Mouse (Mus musculus) ovary, postnatal 10 days (tissue): ENCODE results near the gene Dmd.

Experiments
- DNase-seq: peaks from one replicate; pipeline ENCODE4 v3.0.0; 2022; ENCODE audit warnings: low spot score

The Dmd gene

DNA sequence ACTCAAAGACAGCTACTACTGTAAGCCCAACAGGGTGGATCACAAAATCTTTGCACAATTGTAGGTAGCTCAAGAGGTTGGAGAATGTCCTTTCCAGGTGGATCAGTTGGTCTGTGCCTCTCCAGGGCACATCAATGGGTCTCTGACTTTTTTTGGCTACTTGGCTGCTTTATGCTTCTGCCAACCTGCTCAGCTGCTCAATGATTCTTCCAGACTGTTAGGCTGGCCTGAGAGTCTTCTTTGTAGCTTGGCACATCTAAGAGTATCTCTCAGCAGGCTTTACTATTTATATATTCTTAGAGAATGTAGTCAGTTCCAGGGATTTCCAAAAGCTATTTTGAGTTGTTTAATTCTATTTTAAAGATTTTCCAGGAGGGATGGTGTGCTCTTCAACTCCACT lies 1416.3 kb downstream of the Dmd start:
- no peak for DNase-seq

DNA sequence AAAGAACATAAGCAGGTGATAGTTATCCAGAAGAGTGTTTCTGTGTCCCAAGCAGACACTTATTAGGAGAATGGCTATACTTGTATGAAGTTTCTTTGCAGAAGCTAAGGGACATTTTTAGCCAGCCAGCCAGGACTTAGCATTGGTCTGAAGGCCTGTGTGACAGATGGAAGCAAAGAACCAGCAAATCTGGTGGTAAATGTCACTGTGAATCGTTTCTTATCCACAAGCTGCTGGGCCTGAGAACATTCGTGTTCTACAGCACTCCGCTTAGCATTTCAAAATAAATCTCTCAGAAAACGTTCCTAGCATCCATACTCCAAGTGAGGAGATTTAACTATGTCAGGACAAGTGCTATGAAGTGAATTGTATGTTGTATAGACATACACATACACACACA lies 1486.9 kb downstream of the Dmd start:
- no peak for DNase-seq

DNA sequence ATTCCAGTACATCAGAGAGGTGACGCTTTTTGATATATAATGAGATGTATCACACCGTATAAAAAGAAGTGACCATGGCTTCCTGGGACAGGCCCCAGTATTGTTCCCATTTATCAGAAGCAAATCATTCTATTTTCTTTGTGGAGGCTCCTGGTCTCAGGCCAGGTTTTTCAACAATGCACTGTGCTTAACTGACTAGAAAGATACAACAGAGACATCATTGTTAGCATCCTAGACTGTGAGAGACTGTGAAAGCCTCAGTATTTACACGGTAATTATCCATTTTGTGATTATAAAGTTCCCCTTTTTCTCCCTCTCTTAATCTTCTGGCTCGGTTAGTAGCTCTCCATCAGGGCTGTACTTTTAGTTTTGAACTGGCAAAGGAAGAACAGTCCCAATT lies 1487.9 kb downstream of the Dmd start:
- no peak for DNase-seq

GRCm38 (mm10) chrX:84442996-84443395 lies 1494.3 kb downstream of the Dmd start:
- DNase-seq, result no peak

DNA sequence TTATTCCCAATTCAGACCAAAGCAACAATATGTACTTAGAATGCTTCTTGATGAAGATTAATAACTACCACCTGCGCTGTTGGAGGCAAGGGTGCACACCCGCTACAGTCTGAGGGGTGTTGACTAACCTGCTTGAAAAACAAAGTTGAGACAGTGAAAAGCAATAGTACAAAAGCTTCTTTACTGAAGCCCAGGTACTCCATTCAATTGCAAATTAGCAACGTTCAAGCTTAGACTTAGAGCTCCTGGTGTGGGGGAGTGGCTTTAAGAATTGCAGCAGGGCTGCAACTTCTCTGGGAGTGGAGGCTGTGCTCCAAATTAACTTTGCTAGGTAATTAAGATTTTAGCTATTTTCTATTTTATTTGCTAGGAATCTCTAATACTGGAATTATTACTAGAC lies 1495.3 kb downstream of the Dmd start:
- DNase-seq, result no peak

DNA sequence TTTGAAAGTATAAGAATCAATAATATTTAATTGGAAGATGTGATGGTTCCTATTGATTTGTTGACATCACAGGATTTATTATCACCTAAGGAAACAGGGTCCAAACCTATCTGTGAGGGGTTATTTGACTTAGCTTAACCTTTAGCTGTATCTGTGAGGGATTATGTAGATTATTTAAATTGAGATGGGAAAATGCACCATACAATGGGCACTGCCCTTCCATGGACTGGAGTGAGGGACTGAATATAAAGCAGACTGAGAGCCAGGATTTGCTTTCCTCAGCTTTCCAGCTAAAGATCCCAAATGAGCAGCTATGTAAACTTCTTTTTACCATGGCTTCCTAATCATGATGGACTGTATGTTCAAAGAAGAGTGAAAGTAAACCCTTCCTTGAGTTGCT lies 1496.0 kb downstream of the Dmd start:
- no peak for DNase-seq

DNA sequence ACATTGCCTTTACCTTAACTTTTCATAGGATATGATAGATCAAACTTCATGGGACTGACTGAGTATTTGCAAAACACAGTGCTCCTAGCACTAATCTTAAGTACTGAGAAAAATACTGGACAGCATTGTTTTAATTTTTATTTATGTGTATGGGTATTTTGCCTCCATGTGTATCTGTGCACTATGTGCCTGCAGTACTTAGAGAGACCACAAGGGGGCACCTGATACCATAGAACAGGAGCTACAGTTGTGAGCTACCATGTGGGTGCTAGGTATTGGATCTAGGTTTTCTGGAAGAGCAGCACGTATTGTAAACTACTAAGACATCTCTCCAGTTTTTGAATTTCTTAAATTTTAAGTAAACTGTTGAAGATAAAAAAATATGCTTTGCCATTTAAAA lies 1505.8 kb downstream of the Dmd start:
- no peak for DNase-seq

DNA sequence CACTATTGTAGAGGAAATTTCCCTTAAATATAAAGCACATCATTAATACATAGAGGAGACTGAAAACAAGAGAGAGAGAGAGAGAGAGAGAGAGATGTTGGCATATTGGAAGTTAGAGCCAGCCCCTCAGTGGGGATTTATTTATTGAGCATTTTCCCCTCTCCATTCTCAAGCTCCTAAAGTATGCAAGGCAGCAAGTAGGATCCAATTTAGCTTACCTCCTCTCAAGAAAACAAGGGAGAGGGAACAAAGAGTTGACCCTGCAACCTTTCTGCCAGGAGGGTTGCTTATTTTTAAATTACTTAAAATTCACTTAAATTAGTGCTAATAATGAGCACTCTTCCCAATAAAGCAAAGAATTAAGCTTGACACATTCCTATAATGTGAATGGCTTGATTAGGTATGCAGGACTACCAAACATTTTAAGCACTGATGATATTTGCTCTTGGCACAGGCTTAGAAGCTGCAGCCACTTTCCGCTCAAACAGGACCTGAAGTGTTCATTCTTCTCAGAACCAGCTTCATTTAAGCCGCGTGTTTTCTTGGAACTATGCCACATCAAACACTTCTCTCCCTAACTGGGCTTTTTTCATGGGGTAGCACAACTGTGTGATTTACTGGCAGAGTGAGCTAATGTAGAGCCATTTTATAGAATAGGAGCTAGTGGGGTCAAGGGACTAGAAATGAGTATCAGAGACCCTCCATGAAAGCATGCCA lies 1566.1 kb downstream of the Dmd start:
- no peak for DNase-seq

GRCm38 (mm10) chrX:84551995-84552394 lies 1603.3 kb downstream of the Dmd start:
- DNase-seq, result no peak

- DNase-seq, result no peak
Measured at GRCm38 (mm10) chrX:84553441-84553840, 1604.8 kb downstream of the Dmd start.

- no peak for DNase-seq
Measured at GRCm38 (mm10) chrX:84598476-84598875, 1649.8 kb downstream of the Dmd start.

DNA sequence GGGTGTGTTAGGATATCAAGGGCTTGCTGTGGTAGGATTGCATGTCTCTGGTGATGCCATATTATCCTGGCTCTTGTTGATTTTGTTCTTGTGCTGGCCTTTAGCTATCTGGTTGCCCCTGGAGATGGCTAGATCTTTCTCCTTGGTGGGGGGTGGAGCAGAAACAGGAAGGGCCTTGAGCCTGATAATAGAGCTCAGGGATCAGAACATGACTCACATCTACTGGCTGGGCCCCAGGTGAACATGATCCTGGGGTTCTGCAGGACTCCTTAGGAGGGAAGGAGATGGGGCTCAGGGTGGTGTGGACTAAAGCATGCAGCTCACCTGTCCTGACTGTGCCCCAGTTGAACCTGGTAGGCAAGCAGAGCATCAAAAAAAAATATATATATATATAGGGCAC lies 1691.8 kb downstream of the Dmd start:
- no peak for DNase-seq

DNA sequence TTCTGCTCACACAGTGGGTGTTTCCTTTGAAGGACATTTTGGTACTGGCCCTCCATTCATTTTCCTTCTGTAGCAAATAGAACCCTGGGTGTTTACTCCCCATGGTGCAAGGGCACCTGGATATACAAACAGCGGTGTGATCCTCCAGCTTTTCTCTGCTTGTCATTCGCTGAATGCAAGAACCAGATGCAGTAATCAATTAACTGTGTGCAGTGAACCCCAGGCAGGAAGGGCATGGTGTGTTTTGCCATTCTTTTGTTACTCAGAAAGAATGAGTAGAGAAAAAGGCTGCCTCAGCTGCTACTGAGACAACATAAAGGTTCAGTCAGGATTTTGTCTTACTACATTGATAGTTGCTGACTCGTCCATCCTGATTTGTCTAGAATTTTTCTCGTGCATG lies 1799.0 kb downstream of the Dmd start:
- DNase-seq, result no peak

DNA sequence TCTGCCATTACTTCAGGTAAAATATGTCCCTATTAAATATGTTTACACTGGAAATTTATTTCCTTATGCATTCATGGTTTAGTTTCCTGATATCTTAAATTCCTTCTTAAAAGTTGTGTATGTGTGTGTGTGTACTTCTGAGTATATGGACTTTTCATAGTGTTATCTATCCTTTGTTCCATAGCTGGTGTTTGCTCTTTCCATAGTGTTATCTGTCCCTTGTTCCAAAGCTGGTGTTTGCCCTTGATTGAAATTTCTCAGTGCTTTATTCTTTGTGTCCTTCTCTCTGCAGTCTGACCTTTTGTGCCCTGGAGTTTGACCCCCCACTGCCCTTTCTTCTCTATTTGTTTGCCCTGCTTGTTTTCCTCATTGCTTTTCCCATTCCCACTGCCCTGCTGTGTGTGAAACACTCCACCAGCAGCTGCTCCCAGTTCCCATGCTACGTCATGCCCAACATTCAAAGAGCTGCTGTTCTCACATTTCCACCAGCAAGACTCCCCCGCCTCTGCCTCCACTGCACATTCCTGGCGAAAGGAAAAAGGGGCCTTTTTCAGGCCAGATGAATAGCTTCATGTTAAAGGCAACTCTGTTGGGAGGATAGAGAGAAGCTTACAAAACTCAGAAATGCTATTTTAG lies 1911.5 kb downstream of the Dmd start:
- no peak for DNase-seq

- DNase-seq, result no peak
Measured at GRCm38 (mm10) chrX:84873090-84873489, 1924.4 kb downstream of the Dmd start.

DNA sequence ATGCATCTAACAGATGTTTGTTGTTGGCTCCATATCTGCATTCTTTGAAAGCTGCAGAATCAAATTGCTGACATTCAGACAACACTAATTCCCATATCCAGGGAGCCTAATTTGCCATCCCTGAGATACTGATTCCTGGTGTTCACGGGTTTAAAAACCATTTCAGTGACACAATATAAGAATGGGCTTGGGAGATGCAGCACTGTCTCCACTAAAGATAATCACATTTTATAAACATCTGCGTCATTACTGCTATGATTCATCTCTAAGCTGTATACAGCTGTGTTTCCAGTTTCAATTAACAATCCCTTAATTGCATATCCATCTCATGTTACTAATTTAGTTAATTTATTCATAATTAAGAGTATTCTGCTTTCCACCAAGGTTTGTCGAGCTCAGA lies 1929.5 kb downstream of the Dmd start:
- no peak for DNase-seq

DNA sequence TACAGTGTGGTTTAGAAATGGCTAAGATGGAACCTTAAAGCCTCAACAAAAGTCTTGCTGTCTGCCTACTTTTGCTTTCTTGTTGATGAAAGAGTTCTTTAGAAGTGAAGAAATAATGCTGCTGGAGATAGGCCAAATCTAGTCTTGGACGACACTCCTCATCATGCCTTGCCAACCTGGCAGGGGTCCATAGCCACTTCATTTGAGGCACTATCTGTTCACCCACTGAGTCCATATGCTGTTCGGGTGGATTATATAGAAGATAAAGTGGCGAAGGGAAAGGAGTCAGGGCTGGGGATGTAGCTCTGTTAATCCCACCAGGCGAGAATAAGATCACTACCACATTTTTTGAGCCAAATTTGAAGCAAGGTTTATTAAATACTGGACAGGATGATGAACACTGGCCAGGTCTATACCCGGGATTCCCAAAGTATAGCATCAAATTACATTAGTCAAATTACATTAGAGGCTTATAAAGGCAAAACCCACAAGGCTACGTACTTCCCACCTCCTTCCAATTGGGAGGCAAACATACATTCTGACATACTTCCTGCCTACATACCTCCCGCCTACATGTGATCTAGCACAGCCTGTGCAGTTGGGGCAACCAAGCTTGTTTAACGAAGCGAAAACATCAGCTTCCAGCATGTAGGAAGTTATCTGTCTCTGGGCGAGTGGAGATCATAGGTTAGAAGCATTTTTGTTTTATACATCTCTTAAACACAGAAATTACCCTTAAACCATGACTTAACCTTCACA lies 1984.2 kb downstream of the Dmd start:
- DNase-seq, result no peak

GRCm38 (mm10) chrX:84960557-84960956 lies 2011.9 kb downstream of the Dmd start:
- no peak for DNase-seq

DNA sequence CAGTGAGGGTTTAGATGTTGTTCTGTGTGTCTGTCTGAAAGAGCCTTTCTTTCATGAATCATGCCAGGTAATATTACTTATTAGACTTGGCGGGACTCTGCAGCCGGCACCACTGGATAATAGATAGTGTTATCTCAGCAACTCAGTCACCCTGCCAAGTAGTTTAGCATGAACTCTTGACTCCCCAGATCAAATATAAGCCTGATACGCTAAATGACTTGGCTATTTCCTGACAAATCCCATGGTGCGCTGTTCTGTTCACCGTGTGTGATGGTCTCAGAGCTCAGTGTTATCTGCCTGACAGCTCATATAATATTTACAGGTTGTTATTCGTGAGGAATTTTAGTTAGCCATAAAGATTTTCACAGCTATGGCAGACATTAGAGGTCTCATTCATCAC lies 2012.3 kb downstream of the Dmd start:
- no peak for DNase-seq

DNA sequence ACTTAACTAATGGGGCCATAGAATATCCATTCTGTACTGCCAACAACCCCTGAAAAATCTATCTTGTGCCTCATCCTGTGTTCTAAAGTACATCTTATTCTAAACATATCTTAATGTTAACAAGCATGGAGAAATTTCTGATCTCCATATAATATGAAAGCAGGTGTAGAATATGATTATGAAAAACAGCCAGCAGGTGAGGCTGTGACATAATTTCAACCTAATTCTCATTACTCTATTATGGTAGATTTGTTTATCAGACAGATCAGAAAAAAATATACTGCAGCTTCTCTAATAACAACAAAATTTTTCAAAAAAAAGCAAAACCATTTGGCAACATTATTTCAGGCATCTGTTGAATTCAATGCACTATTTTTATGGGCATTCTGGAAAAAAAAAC lies 2059.6 kb downstream of the Dmd start:
- no peak for DNase-seq

GRCm38 (mm10) chrX:85041466-85042058 lies 2092.9 kb downstream of the Dmd start:
- DNase-seq, result no peak

DNA sequence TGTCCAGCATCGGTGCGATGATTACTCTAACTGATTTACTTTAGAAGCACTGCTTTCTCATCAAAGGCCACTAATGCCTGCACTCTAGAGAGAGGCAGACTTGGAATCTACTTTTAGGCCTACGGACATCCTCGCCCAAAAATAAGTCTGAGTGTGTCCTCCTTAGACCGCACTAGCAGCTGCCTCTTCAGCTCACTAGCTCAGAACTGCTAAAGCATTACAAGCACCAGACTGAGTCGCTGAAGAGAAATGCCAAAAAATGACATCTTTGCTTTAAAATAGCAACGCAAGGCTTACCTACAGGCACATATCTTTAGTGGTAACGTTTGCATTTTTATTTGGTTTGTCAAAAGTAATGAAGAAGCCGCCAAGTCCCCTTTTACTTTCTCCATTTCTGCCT lies 2098.0 kb downstream of the Dmd start:
- DNase-seq, result no peak
